Mouse (Mus musculus): ENCODE measurements around the gene Wnk2. TPM values are rescaled to one million over a fixed set of nuclear protein-coding genes. Genes with fewer than 3 reads are reported as not detected.

The Wnk2 gene
- polyA plus RNA-seq, 1 experiment from 2014 or later: 5.1 TPM

DNA sequence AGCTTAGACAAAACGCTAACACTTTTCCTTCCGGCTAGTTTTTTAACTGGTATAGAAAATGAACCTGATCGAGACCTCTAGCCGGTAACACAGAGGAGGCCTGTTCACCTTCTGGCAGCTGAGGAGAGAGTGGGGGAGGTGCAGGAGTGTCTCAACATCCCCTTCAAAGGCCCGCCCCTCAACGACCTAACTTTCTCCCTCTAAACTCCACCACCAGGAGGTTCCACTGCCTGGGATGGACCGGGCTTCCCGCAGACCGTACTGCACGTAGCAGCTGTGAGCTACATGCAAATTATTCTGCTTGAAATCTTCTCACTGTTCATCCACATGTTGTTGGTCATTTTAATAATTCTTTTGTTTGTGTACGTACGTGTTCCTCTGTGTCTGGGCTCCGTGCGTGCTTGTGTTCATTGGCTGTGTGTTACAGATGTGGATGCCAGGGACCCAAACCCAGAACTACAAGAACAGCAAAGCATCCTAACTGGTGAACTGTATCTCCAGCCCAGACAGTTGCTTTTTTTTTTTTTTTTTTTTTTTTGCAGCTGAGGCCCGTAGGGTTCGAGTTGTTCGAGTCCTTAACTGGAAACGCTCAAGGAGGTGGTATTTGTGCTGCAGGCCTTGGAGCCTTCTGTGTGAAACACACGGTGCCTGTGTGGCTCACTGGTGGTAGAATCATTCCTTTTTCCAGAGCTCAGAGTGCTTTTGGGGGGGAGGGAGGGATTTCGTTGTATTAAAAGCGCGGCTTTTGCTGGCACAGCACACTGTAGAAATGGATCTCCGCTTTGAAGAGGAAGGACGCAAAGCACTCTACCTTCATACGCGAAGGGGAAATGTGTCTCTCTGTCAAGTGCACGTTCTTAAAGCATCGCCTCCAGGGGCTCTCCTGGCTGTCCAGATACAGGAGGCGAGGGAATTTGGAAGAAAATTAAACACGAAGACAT, 132.2 kb downstream of the Wnk2 start:
- DNase-seq (ENCODE audit: low spot score): peak; percentile 77
- Histone ChIP-seq H3K4me1 (replicated peaks; ENCODE audit: control insufficient read depth, insufficient read depth, low read length) (peaks cover 16% of the 10 kb centered on the region), H3K27me3 (replicated peaks; ENCODE audit: control insufficient read depth, insufficient read depth, low read length) (no peaks in the 10 kb centered on the region), H3K36me3 (ENCODE audit: control insufficient read depth, insufficient read depth, low read length) (no peaks in the 10 kb centered on the region), H3K27ac (ENCODE audit: low read depth) (peak overlapping the region; percentile 54), H3K9me3 (ENCODE audit: control insufficient read depth, low read length) (peaks cover 7% of the 10 kb centered on the region; the same call in 1 of the 2 replicates), H3K4me2 (ENCODE audit: low read length) (peak overlapping the region; percentile 46), H3K4me3 (ENCODE audit: low read depth, low read length) (peak overlapping the region; percentile 12), H3K9ac (ENCODE audit: low read length) (peak overlapping the region; percentile 25)
- WGBS: 9% methylated on average over 30 of the region's 30 CpGs
- peak; percentile 78; the same call in 1 of the 2 replicates for ATAC-seq (replicated peaks; ENCODE audit: low FRiP score, low TSS enrichment, low read depth)

DNA sequence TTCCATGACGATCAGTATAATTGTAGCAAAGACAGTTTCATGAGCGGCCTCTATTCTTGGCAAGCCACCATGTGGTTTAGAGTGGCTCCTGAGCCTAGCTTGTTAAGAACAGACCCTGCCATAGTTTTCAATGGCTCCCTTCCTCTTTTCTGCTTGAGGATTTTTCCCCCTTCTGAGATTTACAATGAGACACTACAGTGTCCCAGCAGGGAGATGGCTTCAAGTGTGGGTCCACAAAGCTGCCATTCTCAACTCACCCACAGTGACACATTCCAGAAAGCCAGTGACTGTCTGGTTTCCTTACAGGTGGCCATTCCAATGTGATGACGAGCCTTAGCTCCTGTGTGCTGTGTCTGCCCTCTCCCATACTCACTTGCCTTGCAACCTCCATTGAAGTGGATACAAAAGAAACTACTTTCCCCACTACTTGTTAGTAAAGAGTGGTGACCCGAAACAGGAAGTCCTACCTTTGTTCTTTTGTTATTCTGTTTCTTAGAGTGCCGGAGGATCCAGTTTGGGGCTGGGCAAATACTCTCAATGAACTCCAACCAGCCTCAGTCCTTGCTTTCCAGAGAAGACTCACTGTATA, 134.5 kb downstream of the Wnk2 start:
- no peak overlapping the region for H3K4me3 ChIP-seq (ENCODE audit: low read depth, low read length)
- ATAC-seq (replicated peaks; ENCODE audit: low FRiP score, low TSS enrichment, low read depth) (no peak), DNase-seq (ENCODE audit: low spot score) (no peak)
- 73% methylated on average over 5 of the region's 5 CpGs for WGBS
- no peaks in the 10 kb centered on the region for H3K27me3 ChIP-seq (replicated peaks; ENCODE audit: control insufficient read depth, insufficient read depth, low read length)
- H3K36me3 ChIP-seq (ENCODE audit: control insufficient read depth, insufficient read depth, low read length): no peaks in the 10 kb centered on the region
- H3K4me1 ChIP-seq (replicated peaks; ENCODE audit: control insufficient read depth, insufficient read depth, low read length): peaks cover 16% of the 10 kb centered on the region
- H3K27ac ChIP-seq (ENCODE audit: low read depth): no peak overlapping the region
- H3K4me2 ChIP-seq (ENCODE audit: low read length): no peak overlapping the region
- no peak overlapping the region for H3K9ac ChIP-seq (ENCODE audit: low read length)
- H3K9me3 ChIP-seq (ENCODE audit: control insufficient read depth, low read length): peaks cover 7% of the 10 kb centered on the region; the same call in 1 of the 2 replicates

DNA sequence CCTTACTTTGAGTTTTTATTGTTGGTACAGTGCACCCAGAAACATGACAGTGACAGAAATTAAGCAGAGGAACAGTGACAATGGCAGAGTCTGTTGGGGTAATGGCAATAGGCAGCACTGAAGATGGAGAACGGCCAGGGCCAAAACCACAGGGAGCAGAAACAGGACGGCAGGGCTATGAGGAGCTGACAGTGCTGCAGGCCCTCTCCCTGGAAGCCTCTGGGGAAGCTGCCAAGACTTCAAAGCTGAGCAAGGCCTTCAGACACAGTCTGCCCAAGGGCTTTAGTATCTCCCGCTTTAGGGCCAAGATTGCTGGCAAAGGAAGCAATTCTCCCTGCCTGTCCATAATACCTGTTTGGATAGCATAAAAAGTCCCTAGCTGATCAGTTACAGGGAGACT, 146.1 kb downstream of the Wnk2 start:
- 55% methylated on average over 3 of the region's 3 CpGs for WGBS
- Histone ChIP-seq H3K27ac (ENCODE audit: low read depth) (no peak overlapping the region), H3K4me1 (replicated peaks; ENCODE audit: control insufficient read depth, insufficient read depth, low read length) (no peaks in the 10 kb centered on the region)

DNA sequence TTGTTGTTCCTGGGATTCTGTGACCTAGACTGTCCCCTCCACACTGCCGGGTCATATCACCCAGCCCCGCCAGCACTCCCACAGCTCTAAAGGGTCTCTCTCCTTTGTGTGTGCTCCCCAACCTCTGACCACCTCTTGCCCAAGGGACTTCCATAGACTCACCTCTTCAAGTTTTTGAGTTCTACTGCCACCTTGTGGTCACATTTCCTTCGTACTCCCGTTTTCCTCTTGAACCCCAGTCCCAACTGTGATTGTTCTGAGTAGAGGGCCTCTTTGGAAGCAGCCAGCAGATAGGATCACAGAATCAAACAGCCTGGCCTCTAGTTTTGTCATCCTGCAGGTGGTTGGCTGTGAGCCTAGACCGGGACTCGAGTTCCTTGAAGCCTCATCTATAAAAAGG, 149.2 kb downstream of the Wnk2 start:
- no peak overlapping the region for H3K9ac ChIP-seq (ENCODE audit: low read length)
- 12% methylated on average over 6 of the region's 6 CpGs for WGBS
- ATAC-seq (replicated peaks; ENCODE audit: low FRiP score, low TSS enrichment, low read depth) (no peak; the same call in 1 of the 2 replicates), DNase-seq (ENCODE audit: low spot score) (peak; percentile 77)
- no peak overlapping the region for H3K27ac ChIP-seq (ENCODE audit: low read depth)
- H3K9me3 ChIP-seq (ENCODE audit: control insufficient read depth, low read length): no peaks in the 10 kb centered on the region
- H3K4me1 ChIP-seq (replicated peaks; ENCODE audit: control insufficient read depth, insufficient read depth, low read length): no peaks in the 10 kb centered on the region
- H3K4me3 ChIP-seq (ENCODE audit: low read depth, low read length): no peak overlapping the region
- H3K36me3 ChIP-seq (ENCODE audit: control insufficient read depth, insufficient read depth, low read length): no peaks in the 10 kb centered on the region
- H3K4me2 ChIP-seq (ENCODE audit: low read length): no peak overlapping the region
- H3K27me3 ChIP-seq (replicated peaks; ENCODE audit: control insufficient read depth, insufficient read depth, low read length): no peaks in the 10 kb centered on the region

More for the DNA sequence above, 146.1 kb downstream of the Wnk2 start:
- Histone ChIP-seq H3K27me3 (replicated peaks; ENCODE audit: control insufficient read depth, insufficient read depth, low read length) (no peaks in the 10 kb centered on the region), H3K4me2 (ENCODE audit: low read length) (no peak overlapping the region), H3K9me3 (ENCODE audit: control insufficient read depth, low read length) (no peaks in the 10 kb centered on the region), H3K4me3 (ENCODE audit: low read depth, low read length) (no peak overlapping the region), H3K9ac (ENCODE audit: low read length) (no peak overlapping the region), H3K36me3 (ENCODE audit: control insufficient read depth, insufficient read depth, low read length) (no peaks in the 10 kb centered on the region)
- no peak for DNase-seq (ENCODE audit: low spot score)
- no peak for ATAC-seq (replicated peaks; ENCODE audit: low FRiP score, low TSS enrichment, low read depth)

DNA sequence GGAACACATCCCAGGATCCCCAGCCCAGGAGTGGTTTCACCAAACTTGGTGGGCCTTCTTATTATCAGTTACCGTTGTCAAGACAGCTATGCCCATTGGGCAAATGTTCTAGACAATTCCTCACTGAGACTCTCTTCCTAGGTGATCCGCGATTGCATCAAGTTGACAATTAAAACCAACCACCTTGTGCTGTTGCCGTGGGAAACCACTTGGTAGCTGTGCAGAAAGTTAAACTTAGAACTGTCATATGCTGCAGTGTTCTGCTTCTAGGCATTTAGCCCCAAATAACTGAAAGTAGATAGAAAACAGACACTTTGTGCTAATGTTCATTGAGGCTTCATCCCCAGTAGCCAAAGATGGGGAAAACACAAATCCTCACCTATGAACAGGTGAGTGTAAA, 151.1 kb downstream of the Wnk2 start:
- ATAC-seq (replicated peaks; ENCODE audit: low FRiP score, low TSS enrichment, low read depth): no peak
- WGBS: 87% methylated on average over 4 of the region's 4 CpGs
- no peak overlapping the region for H3K4me3 ChIP-seq (ENCODE audit: low read depth, low read length)
- H3K4me2 ChIP-seq (ENCODE audit: low read length): no peak overlapping the region
- H3K36me3 ChIP-seq (ENCODE audit: control insufficient read depth, insufficient read depth, low read length): no peaks in the 10 kb centered on the region
- no peak for DNase-seq (ENCODE audit: low spot score)
- H3K4me1 ChIP-seq (replicated peaks; ENCODE audit: control insufficient read depth, insufficient read depth, low read length): no peaks in the 10 kb centered on the region
- no peaks in the 10 kb centered on the region for H3K27me3 ChIP-seq (replicated peaks; ENCODE audit: control insufficient read depth, insufficient read depth, low read length)
- H3K27ac ChIP-seq (ENCODE audit: low read depth): no peak overlapping the region
- H3K9me3 ChIP-seq (ENCODE audit: control insufficient read depth, low read length): no peaks in the 10 kb centered on the region
- H3K9ac ChIP-seq (ENCODE audit: low read length): no peak overlapping the region

DNA sequence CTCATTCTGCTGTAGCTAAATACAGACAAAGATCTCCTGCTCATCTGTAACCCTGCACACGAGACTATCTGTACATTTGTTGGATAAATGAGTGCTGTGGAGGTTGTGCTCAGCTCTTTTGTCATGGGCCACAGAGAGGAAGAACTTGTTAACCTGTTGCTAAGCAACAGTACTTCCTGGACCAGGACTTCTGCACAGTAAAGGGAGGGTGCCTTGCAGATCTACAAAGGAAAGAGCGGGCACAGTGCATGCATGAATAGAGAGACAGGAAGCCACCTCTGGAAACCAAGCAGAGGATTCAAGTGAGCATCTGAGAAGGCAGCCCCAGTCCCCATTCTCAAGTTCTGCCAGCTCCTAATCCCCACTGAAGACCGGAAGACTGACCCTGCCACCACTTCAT, 152.9 kb downstream of the Wnk2 start:
- Histone ChIP-seq H3K4me2 (ENCODE audit: low read length) (no peak overlapping the region), H3K4me3 (ENCODE audit: low read depth, low read length) (no peak overlapping the region), H3K4me1 (replicated peaks; ENCODE audit: control insufficient read depth, insufficient read depth, low read length) (no peaks in the 10 kb centered on the region), H3K36me3 (ENCODE audit: control insufficient read depth, insufficient read depth, low read length) (no peaks in the 10 kb centered on the region), H3K9me3 (ENCODE audit: control insufficient read depth, low read length) (no peaks in the 10 kb centered on the region), H3K9ac (ENCODE audit: low read length) (no peak overlapping the region), H3K27me3 (replicated peaks; ENCODE audit: control insufficient read depth, insufficient read depth, low read length) (no peaks in the 10 kb centered on the region), H3K27ac (ENCODE audit: low read depth) (no peak overlapping the region)
- 29% methylated on average over 3 of the region's 3 CpGs for WGBS
- DNase-seq (ENCODE audit: low spot score): no peak
- no peak for ATAC-seq (replicated peaks; ENCODE audit: low FRiP score, low TSS enrichment, low read depth)

DNA sequence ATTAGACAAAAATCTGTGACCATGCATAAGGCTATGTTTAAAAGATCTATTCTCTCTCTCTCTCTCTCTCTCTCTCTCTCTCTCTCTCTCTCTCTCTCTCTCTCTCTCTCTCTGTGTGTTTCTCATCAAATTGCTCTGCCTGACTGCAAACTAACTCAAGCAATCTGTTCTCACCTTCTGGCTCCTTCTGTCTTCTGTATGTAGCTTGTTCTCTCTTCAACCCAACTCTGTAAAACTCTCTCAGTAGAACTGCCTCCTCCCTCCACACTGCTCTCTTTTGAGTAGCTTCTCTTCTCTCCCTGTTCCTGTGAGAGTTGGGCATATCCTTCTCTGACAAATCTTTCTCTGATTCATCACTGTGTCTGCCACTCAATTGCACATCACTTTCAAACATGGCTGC, 154.9 kb downstream of the Wnk2 start:
- Histone ChIP-seq H3K9ac (ENCODE audit: low read length) (no peak overlapping the region), H3K27ac (ENCODE audit: low read depth) (no peak overlapping the region), H3K27me3 (replicated peaks; ENCODE audit: control insufficient read depth, insufficient read depth, low read length) (no peaks in the 10 kb centered on the region), H3K36me3 (ENCODE audit: control insufficient read depth, insufficient read depth, low read length) (no peaks in the 10 kb centered on the region), H3K4me3 (ENCODE audit: low read depth, low read length) (no peak overlapping the region), H3K4me1 (replicated peaks; ENCODE audit: control insufficient read depth, insufficient read depth, low read length) (no peaks in the 10 kb centered on the region), H3K4me2 (ENCODE audit: low read length) (no peak overlapping the region), H3K9me3 (ENCODE audit: control insufficient read depth, low read length) (no peaks in the 10 kb centered on the region)
- DNase-seq (ENCODE audit: low spot score) (no peak), ATAC-seq (replicated peaks; ENCODE audit: low FRiP score, low TSS enrichment, low read depth) (no peak)

DNA sequence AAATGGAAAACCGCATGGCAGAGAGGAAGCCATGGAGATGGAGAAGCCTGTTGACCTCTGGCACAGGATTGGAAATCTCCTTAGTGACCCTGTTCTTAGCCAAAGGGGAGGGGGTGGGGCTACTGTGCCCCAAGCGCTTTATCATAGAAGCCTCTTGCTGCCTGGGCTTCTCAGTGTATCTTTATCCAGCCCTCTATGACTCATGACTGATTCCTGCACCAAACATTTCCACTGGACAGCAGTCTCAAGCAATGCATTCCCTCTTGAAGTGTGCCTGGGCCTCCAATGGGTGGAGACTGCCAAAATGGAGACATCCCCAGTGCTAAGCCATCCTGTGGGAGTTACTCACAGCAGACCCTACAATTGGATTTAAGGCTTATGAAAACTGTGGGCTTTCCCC, 157.7 kb downstream of the Wnk2 start:
- Histone ChIP-seq H3K4me2 (ENCODE audit: low read length) (no peak overlapping the region), H3K27me3 (replicated peaks; ENCODE audit: control insufficient read depth, insufficient read depth, low read length) (no peaks in the 10 kb centered on the region), H3K9ac (ENCODE audit: low read length) (no peak overlapping the region), H3K9me3 (ENCODE audit: control insufficient read depth, low read length) (no peaks in the 10 kb centered on the region), H3K4me3 (ENCODE audit: low read depth, low read length) (no peak overlapping the region), H3K27ac (ENCODE audit: low read depth) (no peak overlapping the region), H3K36me3 (ENCODE audit: control insufficient read depth, insufficient read depth, low read length) (no peaks in the 10 kb centered on the region), H3K4me1 (replicated peaks; ENCODE audit: control insufficient read depth, insufficient read depth, low read length) (no peaks in the 10 kb centered on the region)
- 79% methylated on average over 2 of the region's 2 CpGs for WGBS
- no peak for ATAC-seq (replicated peaks; ENCODE audit: low FRiP score, low TSS enrichment, low read depth)
- no peak for DNase-seq (ENCODE audit: low spot score)
